Mouse (Mus musculus) embryonic facial prominence, embryonic 11.5 days (tissue): ENCODE data around the gene Selplg. TPM values are rescaled to one million over a fixed set of nuclear protein-coding genes. Genes with fewer than 3 reads are reported as not detected.

Experiments used
- ATAC-seq: fragments of 200-750 bp; cut with Nextera tagmentation; replicated peaks from 2 replicates; pipeline ENCODE4 v1.8.0; 2017; ENCODE audit warnings: low read depth; ENCODE audit not compliant: insufficient number of reproducible peaks, low FRiP score, low TSS enrichment
- DNase-seq: peaks from one replicate; pipeline ENCODE4 v3.0.0-alpha.2; 2015; ENCODE audit warnings: low spot score
- H3K27ac ChIP-seq: fragments of 300-500 bp; sonication (generic); replicated peaks from 2 replicates; pipeline ENCODE4 v1.5.1; 2014; ENCODE audit warnings: mild to moderate bottlenecking, low read depth, low read length, control low read depth
- H3K27me3 ChIP-seq: fragments of 300-500 bp; sonication (generic); 2 replicates; pipeline ENCODE4 v1.6.1; 2014; ENCODE audit warnings: mild to moderate bottlenecking, low read length, moderate library complexity, mixed read lengths; ENCODE audit not compliant: control insufficient read depth, insufficient read depth
- H3K36me3 ChIP-seq: fragments of 300-500 bp; sonication (generic); replicated peaks from 2 replicates; pipeline ENCODE4 v1.6.1; 2014; ENCODE audit warnings: low read depth, mild to moderate bottlenecking, low read length, moderate library complexity, mixed read lengths; ENCODE audit not compliant: control insufficient read depth, insufficient read depth
- H3K4me1 ChIP-seq: fragments of 300-500 bp; sonication (generic); 2 replicates; pipeline ENCODE4 v1.6.1; 2014; ENCODE audit warnings: low read length, mixed read lengths; ENCODE audit not compliant: control insufficient read depth, insufficient read depth
- H3K4me2 ChIP-seq: fragments of 300-500 bp; sonication (generic); 2 replicates; pipeline ENCODE4 v1.6.1; 2014; ENCODE audit warnings: low read depth, mild to moderate bottlenecking, control low read depth, low read length, moderate library complexity
- H3K4me3 ChIP-seq: fragments of 300-500 bp; sonication (generic); 2 replicates; pipeline ENCODE4 v1.5.1; 2014; ENCODE audit warnings: low read depth, low read length, control low read depth
- H3K9ac ChIP-seq: fragments of 300-500 bp; sonication (generic); replicated peaks from 2 replicates; pipeline ENCODE4 v1.6.1; 2014; ENCODE audit warnings: mild to moderate bottlenecking, control low read depth, low read length
- H3K9me3 ChIP-seq: fragments of 300-500 bp; sonication (generic); replicated peaks from 2 replicates; pipeline ENCODE4 v1.6.1; 2016; ENCODE audit warnings: mild to moderate bottlenecking, low read length, inconsistent platforms, mixed read lengths; ENCODE audit not compliant: control insufficient read depth
- WGBS: fragments of 180-500 bp; shearing (Covaris S2); extraction: QIAGEN DNeasy Blood & Tissue Kit; methylation state at CpG from one replicate; pipeline ENCODE4 v1.1.7; 2014; 5-methylcytosine and 5-hydroxymethylcytosine counted together
- polyA plus RNA-seq: library from polyadenylated mRNA; unstranded; fragments of >200 nt; fragmentation: Nextera tagmentation; extraction: Ambion mirVana; gene quantifications from 2 replicates; pipeline ENCODE4 v1.2.1, GENCODE M21; 2014

Selplg gene
- polyA plus RNA-seq, 1 experiment from 2014 or later = 2.0 TPM

- peak; percentile 92 for ATAC-seq
These were observed 40.8 kb upstream of the Selplg start for GRCm38 (mm10) chr5:113872936-113873912.

GRCm38 (mm10) chr5:113871903-113872548 lies 39.6 kb upstream of the Selplg start:
- Histone ChIP-seq H3K4me1 (peaks cover 23% of the 10 kb centered on the region), H3K27ac (peak overlapping the region; percentile 92), H3K4me3 (no peak overlapping the region), H3K4me2 (no peak overlapping the region), H3K9ac (no peak overlapping the region), H3K9me3 (no peaks in the 10 kb centered on the region), H3K27me3 (no peaks in the 10 kb centered on the region), H3K36me3 (peaks cover 3% of the 10 kb centered on the region; the same call in 1 of the 2 replicates)
- WGBS = 74% methylated on average over 7 of the region's 7 CpGs
- ATAC-seq (no peak), DNase-seq (no peak)

More at GRCm38 (mm10) chr5:113872936-113873912, 40.8 kb upstream of the Selplg start:
- H3K4me2 ChIP-seq = peak overlapping the region; percentile 30
- H3K4me1 ChIP-seq = peaks cover 23% of the 10 kb centered on the region
- DNase-seq = peak; percentile 88
- no peaks in the 10 kb centered on the region for H3K9me3 ChIP-seq
- peak overlapping the region; percentile 53 for H3K9ac ChIP-seq
- peak overlapping the region; percentile 92 for H3K27ac ChIP-seq
- H3K36me3 ChIP-seq = peaks cover 3% of the 10 kb centered on the region; the same call in 1 of the 2 replicates
- no peaks in the 10 kb centered on the region for H3K27me3 ChIP-seq
- peak overlapping the region; percentile 17; the same call in 1 of the 2 replicates for H3K4me3 ChIP-seq
- WGBS = 7% methylated on average over 14 of the region's 15 CpGs

DNA sequence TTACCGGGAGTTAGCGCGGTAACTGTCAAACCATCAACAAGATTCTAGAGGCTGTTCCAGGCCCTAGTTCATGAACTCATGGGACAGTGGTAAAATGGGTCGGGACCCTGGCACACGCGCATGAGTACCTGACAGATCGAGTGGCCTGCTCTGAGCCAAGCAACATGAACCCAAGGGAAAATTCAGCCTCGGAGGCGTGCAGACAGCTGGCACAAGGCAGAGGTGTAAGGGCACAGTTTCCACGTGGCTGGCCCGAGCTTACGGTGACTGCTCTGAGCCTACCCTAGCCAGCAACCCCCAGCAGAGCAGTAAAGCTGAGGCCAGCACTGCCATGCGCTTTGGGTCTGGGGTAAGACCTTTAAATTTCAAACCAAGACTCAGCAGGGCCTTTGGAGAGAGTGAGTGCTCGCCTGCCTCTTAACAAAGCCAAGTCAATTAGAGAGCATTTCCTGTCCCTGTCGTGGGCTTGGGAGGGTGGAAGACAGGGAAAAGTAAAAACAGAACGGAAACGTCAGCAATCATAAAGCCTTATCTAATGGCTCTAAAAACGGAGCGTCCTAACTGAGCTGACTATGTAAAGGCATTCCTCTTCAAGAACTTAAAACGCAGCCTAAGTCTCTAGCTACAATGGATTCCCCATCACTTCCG lies 38.1 kb upstream of the Selplg start:
- DNase-seq (no peak), ATAC-seq (no peak)
- Histone ChIP-seq H3K4me2 (no peak overlapping the region), H3K36me3 (no peaks in the 10 kb centered on the region), H3K4me1 (peaks cover 23% of the 10 kb centered on the region), H3K9me3 (no peaks in the 10 kb centered on the region), H3K27ac (peak overlapping the region; percentile 41; the same call in 1 of the 2 replicates), H3K4me3 (no peak overlapping the region), H3K27me3 (no peaks in the 10 kb centered on the region), H3K9ac (peak overlapping the region; percentile 37)
- 31% methylated on average over 21 of the region's 21 CpGs for WGBS

- peak; percentile 42 for DNase-seq
- 66% methylated on average over 11 of the region's 11 CpGs for WGBS
- Histone ChIP-seq H3K9me3 (no peaks in the 10 kb centered on the region), H3K9ac (no peak overlapping the region), H3K4me3 (no peak overlapping the region), H3K4me2 (no peak overlapping the region), H3K36me3 (no peaks in the 10 kb centered on the region), H3K4me1 (peaks cover 23% of the 10 kb centered on the region), H3K27ac (no peak overlapping the region), H3K27me3 (no peaks in the 10 kb centered on the region)
- no peak for ATAC-seq
These were observed 36.7 kb upstream of the Selplg start for GRCm38 (mm10) chr5:113869132-113869531.

- 91% methylated on average over 6 of the region's 6 CpGs for WGBS
- Histone ChIP-seq H3K4me3 (no peak overlapping the region), H3K4me2 (no peak overlapping the region), H3K27ac (no peak overlapping the region), H3K9ac (no peak overlapping the region), H3K9me3 (no peaks in the 10 kb centered on the region), H3K27me3 (no peaks in the 10 kb centered on the region), H3K36me3 (no peaks in the 10 kb centered on the region), H3K4me1 (peaks cover under 1% of the 10 kb centered on the region; the same call in 1 of the 2 replicates)
- no peak for DNase-seq
- no peak for ATAC-seq
These were observed 32.5 kb upstream of the Selplg start for GRCm38 (mm10) chr5:113864992-113865391.

DNA sequence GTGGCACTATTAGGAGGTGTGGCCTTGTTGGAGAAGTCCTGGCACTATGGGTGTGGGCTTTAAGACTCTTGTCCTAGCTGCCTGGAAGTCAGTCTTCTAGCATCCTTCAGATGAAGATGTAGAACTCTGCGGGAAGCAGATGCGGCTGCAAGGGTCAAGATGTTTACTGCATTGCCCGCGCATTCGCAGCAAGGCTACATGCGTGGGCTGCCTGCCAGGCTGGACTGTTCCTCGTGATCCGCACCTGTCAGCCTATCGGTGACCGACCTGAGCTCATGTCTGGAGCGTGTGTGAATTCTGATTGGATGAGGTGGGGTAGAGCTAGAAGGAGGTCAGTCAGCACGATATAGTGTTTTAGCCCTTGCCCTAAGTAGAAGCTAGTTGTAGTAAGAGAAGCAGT lies 31.6 kb upstream of the Selplg start:
- 96% methylated on average over 12 of the region's 12 CpGs for WGBS
- Histone ChIP-seq H3K27me3 (no peaks in the 10 kb centered on the region), H3K9ac (no peak overlapping the region), H3K4me3 (no peak overlapping the region), H3K9me3 (no peaks in the 10 kb centered on the region), H3K27ac (no peak overlapping the region), H3K4me1 (no peaks in the 10 kb centered on the region; the same call in 1 of the 2 replicates), H3K36me3 (no peaks in the 10 kb centered on the region), H3K4me2 (no peak overlapping the region)
- DNase-seq = no peak
- no peak for ATAC-seq

DNA sequence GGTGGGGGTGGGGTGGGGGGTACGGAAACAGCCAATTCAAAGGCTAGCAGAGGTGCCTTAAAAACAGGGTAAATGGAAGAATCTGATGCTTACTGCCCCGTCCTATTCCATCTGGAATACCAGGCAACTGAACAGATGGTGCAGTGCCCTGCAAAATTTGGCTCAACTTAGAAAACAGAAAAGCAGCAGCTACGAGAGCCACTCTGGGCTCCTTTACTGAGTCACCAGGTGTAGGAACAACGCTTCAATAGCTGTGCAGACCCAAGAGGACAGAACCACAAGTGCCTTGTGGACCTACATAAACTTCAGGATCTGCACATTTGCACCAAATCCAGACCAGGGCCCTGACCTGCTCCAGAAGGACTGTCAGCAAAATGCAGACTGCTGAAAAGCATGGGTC lies 30.0 kb upstream of the Selplg start:
- H3K4me1 ChIP-seq = no peaks in the 10 kb centered on the region; the same call in 1 of the 2 replicates
- no peaks in the 10 kb centered on the region for H3K9me3 ChIP-seq
- H3K9ac ChIP-seq = no peak overlapping the region
- DNase-seq = no peak
- H3K27ac ChIP-seq = no peak overlapping the region
- WGBS = 96% methylated on average over 4 of the region's 4 CpGs
- no peak overlapping the region for H3K4me2 ChIP-seq
- H3K4me3 ChIP-seq = no peak overlapping the region
- H3K27me3 ChIP-seq = no peaks in the 10 kb centered on the region
- H3K36me3 ChIP-seq = no peaks in the 10 kb centered on the region
- no peak for ATAC-seq
